Mouse (Mus musculus) heart, embryonic 15.5 days (tissue): ENCODE data around the gene Arid3c. TPM values are rescaled to one million over a fixed set of nuclear protein-coding genes. Genes with fewer than 3 reads are reported as not detected.
A peak's percentile ranks its signal among the peaks of the same experiment; 100 is the strongest.
"Not testable (repeated sequence)": the region's sequence is repeated elsewhere in the genome, so short reads cannot be mapped to it uniquely, and the experiment has no call there.

Experiments
- ATAC-seq: fragments of 200-750 bp; cut with Nextera tagmentation; replicated peaks from 2 replicates; pipeline ENCODE4 v1.8.0; 2017; ENCODE audit warnings: low read depth, moderate TSS enrichment; ENCODE audit not compliant: insufficient number of reproducible peaks, insufficient read depth, low FRiP score
- H3K27ac ChIP-seq: fragments of 300-500 bp; sonication (generic); 2 replicates; pipeline ENCODE4 v1.5.1; 2015; ENCODE audit warnings: mild to moderate bottlenecking, inconsistent platforms
- H3K27me3 ChIP-seq: fragments of 300-500 bp; sonication (generic); 2 replicates; pipeline ENCODE4 v1.6.1; 2015; ENCODE audit warnings: inconsistent platforms
- H3K36me3 ChIP-seq: fragments of 300-500 bp; sonication (generic); 2 replicates; pipeline ENCODE4 v1.6.1; 2015; ENCODE audit warnings: mild to moderate bottlenecking, inconsistent platforms
- H3K4me1 ChIP-seq: fragments of 300-500 bp; sonication (generic); replicated peaks from 2 replicates; pipeline ENCODE4 v1.6.1; 2015; ENCODE audit warnings: inconsistent platforms
- H3K4me2 ChIP-seq: fragments of 300-500 bp; sonication (generic); 2 replicates; pipeline ENCODE4 v1.6.1; 2015; ENCODE audit warnings: inconsistent platforms, mild to moderate bottlenecking, moderate library complexity
- H3K4me3 ChIP-seq: fragments of 300-500 bp; sonication (generic); 2 replicates; pipeline ENCODE4 v1.5.1; 2015; ENCODE audit warnings: mild to moderate bottlenecking, inconsistent platforms
- H3K9ac ChIP-seq: fragments of 300-500 bp; sonication (generic); 2 replicates; pipeline ENCODE4 v1.6.1; 2015; ENCODE audit warnings: mild to moderate bottlenecking, inconsistent platforms
- H3K9me3 ChIP-seq: fragments of 300-500 bp; sonication (generic); replicated peaks from 2 replicates; pipeline ENCODE4 v1.6.1; 2016; ENCODE audit warnings: inconsistent platforms
- WGBS: fragments of 180-500 bp; shearing (Covaris S2); methylation state at CpG from one replicate; pipeline ENCODE4 v1.1.7; 2015; ENCODE audit warnings: mixed read lengths; 5-methylcytosine and 5-hydroxymethylcytosine counted together
- polyA plus RNA-seq: library from polyadenylated mRNA; unstranded; fragments of >200 nt; fragmentation: Nextera tagmentation; extraction: Ambion mirVana; gene quantifications from 2 replicates; pipeline ENCODE4 v1.2.1, GENCODE M21; 2015

Gene Arid3c
- polyA plus RNA-seq, 1 experiment from 2014 or later, result not detected

DNA sequence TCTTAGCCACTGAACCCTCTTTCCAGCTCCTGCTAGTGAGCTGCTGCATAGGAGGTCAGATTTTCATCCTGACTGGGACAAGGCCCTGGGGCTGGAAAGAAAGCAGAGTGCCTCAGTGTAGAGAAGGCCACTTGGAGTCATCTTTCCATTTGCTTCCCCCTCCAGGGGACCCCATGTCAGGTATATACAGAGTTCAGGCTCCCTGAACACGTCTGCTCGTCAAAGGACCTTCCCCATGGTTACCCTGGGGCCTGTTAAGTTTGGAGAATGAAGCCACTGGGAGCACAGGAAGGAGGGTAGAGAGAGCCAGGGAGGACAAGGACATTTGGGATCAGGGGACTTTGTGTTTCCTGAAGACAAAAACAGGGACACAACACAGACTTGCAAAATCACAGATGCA, 28.7 kb downstream of the Arid3c start:
- not testable (repeated sequence) for H3K9ac ChIP-seq, H3K4me3 ChIP-seq, H3K9me3 ChIP-seq, H3K4me2 ChIP-seq, H3K27ac ChIP-seq, H3K36me3 ChIP-seq, ATAC-seq
- Histone ChIP-seq H3K27me3 (peaks cover 26% of the 10 kb centered on the region), H3K4me1 (peaks cover 13% of the 10 kb centered on the region)
- WGBS, result 62% methylated on average over 2 of the region's 2 CpGs

DNA sequence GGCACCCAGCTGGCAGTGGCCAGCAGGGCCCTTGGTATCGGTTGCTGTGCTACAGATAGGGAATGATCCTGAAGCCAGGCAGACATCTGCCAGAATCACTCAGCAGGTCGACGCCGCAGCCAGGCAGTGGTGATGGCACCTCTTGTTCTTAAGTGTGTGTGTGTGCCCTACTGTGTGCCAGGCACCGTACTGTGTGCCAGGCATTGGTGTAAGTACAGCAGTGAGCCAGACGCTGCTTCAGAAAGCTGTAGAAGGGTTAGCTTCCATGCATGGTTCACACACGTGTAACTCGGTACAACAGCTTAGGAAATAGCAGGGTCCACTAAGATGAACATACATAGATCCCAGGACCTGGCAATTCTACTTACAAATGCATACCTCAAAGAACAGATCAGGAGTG, 30.7 kb downstream of the Arid3c start:
- H3K9me3 ChIP-seq, H3K36me3 ChIP-seq, H3K27ac ChIP-seq, H3K9ac ChIP-seq, ATAC-seq, H3K4me2 ChIP-seq, H3K4me3 ChIP-seq, H3K4me1 ChIP-seq: not testable (repeated sequence)
- 78% methylated on average over 5 of the region's 8 CpGs for WGBS
- H3K27me3 ChIP-seq, result peaks cover 15% of the 10 kb centered on the region

DNA sequence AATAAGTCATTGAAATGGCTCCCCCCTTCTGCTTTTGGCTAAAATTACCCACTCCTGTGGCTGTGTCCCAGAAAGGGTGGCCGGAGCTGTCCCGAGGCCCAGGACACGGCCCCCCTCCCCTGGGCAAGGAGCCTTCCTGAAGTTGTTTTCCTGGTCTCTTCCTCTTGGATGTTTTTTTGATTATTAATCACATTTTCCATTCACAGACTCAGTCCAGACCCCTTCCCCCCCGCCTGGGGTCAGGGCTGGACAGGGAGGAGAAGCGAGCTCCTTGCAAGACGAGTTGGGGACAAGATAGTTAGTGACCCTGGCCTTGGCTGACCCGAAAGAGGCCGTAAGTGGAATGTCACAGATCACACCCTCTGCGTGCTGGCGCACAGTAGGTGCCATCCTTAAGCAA, 31.2 kb downstream of the Arid3c start, which contains the start of gene Il11ra1:
Gene Il11ra1, plus strand, starts transcription at position 207 of the 400 bp plus-strand sequence.
- not testable (repeated sequence) for H3K4me3 ChIP-seq, H3K9me3 ChIP-seq, H3K36me3 ChIP-seq, ATAC-seq, H3K4me1 ChIP-seq, H3K27ac ChIP-seq, H3K9ac ChIP-seq
- WGBS, result 62% methylated on average over 10 of the region's 10 CpGs
- Histone ChIP-seq H3K27me3 (peaks cover 10% of the 10 kb centered on the region), H3K4me2 (peak within 1 kb of the TSS; percentile 29)

DNA sequence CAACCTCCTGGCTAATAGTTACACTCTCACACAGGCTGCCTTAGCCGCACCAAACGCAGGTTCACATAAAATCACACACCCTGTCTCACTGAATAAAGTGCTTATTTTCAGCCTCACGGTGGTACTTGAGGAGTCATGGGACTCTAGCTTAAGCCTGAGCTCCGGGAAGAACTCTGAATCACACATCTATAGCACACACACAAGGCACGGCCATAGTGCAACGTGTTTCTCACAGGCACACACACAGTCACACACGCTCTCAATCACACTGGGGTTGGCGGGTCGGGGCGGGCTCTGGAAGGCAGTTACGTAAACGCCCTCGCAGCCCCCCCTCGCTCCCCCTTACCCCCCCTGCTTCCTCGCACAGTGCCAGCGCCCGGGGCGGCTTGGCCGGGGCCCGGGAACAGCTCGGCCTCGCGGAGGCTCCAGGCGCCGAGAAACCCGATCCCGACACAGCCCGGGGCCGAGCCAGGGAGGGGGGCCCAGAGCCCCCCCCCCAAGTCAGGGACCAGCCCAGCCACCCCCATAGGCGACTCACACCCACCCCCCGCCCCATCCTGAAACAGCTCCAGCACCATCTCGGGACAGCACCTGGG, 32.4 kb downstream of the Arid3c start:
- H3K4me1 ChIP-seq, result not testable (repeated sequence)
- peak overlapping the region; percentile 29 for H3K4me2 ChIP-seq
- WGBS, result 5% methylated on average over 17 of the region's 32 CpGs

DNA sequence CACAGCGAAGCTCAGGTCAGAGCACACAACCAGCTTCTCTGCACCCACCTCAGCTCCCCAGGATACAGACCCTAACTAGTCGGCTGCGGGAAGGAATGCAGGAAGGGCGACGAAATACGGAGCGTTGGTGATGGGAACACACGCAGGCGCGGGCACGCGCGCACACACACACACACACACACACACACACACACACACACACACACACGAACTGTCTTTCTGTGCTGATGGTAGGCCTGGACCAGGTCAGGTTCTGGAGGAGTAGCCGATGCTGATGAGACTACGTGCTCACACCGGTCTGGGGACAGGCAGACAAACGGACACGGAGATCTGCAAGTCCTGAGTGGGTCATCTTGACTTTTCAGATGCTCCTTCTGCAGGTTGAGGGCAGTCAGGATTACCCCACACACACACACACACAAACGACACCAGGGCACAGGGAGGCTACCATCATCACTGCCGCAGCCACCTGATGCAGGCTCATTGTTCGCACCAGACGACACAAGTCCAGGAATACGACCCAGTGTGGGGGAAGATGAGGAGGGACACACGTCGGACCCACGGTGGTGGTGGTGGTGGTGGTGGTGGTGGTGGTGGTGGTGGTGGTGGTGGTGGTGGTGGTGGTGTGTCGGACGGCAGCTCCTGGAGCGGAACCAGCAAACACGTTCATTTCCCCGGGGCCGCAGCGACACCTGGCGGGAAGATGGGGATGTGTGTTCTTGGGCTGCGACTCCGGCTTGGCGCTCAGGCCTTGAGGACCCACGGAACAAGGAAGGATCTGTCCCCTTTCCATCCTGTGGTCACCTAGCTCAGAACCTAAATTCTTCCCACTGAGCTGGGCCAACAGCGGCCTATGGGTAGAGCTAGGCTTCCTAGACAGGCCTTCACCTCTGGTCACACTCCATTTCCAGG, 33.8 kb downstream of the Arid3c start, which contains the start of gene Cntfr:
Gene Cntfr, minus strand, starts transcription at position 160 of the 912 bp plus-strand sequence.
- 8% methylated on average over 34 of the region's 40 CpGs for WGBS
- H3K27me3 ChIP-seq, H3K27ac ChIP-seq, H3K36me3 ChIP-seq, H3K4me1 ChIP-seq, ATAC-seq, H3K9ac ChIP-seq, H3K9me3 ChIP-seq: not testable (repeated sequence)
- Histone ChIP-seq H3K4me3 (peak within 1 kb of the TSS; percentile 21; the same call in 1 of the 2 replicates), H3K4me2 (peak within 1 kb of the TSS; percentile 52)

More for the DNA sequence above, 32.4 kb downstream of the Arid3c start:
- H3K9me3 ChIP-seq, H3K27me3 ChIP-seq, H3K4me3 ChIP-seq, H3K36me3 ChIP-seq, H3K27ac ChIP-seq, H3K9ac ChIP-seq, ATAC-seq: not testable (repeated sequence)

DNA sequence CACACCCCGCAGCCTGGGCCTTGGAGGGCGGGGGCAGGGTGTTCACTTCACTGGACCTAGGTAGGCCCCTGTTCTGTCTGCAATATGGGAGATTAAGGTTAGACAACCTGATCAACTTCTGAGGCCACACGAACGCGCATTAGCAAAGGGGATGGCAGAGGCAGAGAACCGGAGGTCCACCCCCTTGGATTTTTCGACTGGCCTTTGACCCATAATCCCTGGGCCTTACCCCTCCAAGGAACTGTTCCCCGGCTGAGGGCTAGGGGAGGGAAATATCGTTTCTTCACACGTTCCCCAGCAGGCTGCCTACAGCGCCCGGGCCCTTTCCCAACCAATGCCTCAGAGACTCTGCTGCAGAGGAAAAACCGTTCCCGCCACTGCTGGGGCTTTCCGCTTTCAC, 34.5 kb downstream of the Arid3c start:
- not testable (repeated sequence) for H3K4me3 ChIP-seq, H3K36me3 ChIP-seq, H3K27me3 ChIP-seq, H3K9ac ChIP-seq, H3K4me1 ChIP-seq, H3K9me3 ChIP-seq, ATAC-seq, H3K27ac ChIP-seq
- H3K4me2 ChIP-seq, result peak overlapping the region; percentile 44; the same call in 1 of the 2 replicates
- 11% methylated on average over 12 of the region's 15 CpGs for WGBS

DNA sequence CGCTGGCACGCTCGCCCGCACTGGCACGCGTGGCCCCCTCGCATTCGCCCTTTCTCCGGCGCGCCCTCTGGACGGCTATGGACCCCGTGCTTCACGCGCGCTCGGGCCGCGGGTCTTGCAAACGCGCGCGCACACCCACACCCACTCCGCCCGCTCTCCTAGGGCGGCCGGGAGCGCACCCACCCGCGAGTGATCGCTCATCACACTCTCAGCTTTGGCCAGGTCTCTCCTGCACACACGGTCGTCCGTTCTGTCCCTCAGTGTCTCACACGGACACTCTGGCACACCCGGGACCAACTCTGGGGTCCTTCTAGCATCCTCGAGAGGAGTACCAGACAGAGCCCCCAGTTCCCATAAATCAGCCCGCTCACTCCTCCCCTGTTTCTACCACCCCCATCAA, 35.1 kb downstream of the Arid3c start:
- not testable (repeated sequence) for H3K27me3 ChIP-seq, H3K4me1 ChIP-seq, H3K36me3 ChIP-seq, H3K9me3 ChIP-seq, H3K27ac ChIP-seq, ATAC-seq, H3K9ac ChIP-seq
- 4% methylated on average over 12 of the region's 38 CpGs for WGBS
- Histone ChIP-seq H3K4me3 (0 out of 2 replicates have a peak overlapping the region, but pooled peaks have one; percentile 18), H3K4me2 (peak overlapping the region; percentile 52)

DNA sequence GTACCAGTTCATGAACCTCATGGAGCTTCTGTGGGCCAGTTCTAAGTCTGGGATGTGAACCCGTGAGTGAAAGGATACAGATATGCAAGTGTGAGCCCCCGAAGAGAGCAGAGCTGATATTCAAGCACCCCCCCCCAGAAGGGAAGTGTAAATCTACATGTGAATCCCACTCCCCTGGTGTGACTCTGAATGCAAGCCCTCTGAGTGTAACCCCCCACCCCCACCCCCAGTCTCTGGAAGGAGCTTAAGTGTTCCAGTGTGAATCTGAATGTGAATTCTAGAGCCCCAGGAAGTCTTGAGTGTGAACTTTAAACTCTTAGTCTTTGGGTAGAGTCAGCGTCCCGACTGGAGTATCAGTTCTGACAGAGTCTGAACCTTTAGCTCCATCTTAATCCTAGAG, 37.4 kb downstream of the Arid3c start:
- H3K36me3 ChIP-seq, H3K9me3 ChIP-seq, H3K27ac ChIP-seq, H3K4me1 ChIP-seq, ATAC-seq, H3K4me2 ChIP-seq, H3K27me3 ChIP-seq, H3K4me3 ChIP-seq, H3K9ac ChIP-seq: not testable (repeated sequence)
- 17% methylated on average over 4 of the region's 4 CpGs for WGBS

DNA sequence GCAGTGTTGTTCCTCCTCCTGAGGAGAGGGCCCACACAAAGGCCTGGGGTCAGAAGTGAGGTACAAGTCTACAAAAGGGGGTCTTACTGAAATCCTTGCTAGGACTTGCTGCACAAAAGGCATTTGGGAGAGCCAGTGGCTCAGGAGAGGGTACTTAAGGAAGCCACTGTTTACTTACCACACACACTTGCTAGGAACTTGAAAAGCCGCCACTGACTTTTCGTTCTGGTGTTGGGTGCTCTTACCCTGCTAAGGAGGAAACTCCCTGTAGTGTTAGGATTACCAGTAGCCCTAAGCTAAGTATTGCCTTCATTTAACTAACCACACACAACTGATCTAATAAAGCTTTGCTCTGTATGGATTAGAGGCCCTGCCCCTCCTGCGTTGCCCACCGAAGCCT, 40.9 kb downstream of the Arid3c start:
- no CpG with 5 or more reads among the region's 4 CpGs for WGBS
- not testable (repeated sequence) for H3K9me3 ChIP-seq, H3K27ac ChIP-seq, H3K36me3 ChIP-seq, ATAC-seq, H3K27me3 ChIP-seq, H3K4me1 ChIP-seq, H3K9ac ChIP-seq, H3K4me2 ChIP-seq, H3K4me3 ChIP-seq

DNA sequence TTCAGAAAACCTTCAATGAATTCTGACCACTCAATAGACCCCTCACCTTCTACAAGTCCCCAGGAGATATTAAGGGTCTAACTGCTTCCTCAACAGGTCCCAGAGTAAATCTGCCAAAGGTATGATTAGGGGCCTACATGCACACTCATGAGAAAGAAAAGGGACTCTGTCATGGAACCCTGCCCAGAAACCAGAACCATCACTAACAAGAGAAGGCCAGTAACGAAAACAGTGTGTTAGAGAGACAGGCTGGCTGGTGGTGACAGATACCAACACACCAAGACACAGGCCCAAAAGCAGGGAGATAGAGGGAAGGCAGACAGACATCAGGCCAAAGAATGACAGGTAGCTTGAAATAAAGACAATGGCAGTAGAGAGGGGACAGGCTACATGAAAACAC, 42.4 kb downstream of the Arid3c start:
- ATAC-seq, H3K27ac ChIP-seq, H3K4me3 ChIP-seq, H3K36me3 ChIP-seq, H3K27me3 ChIP-seq, H3K9ac ChIP-seq, H3K4me2 ChIP-seq, H3K4me1 ChIP-seq, H3K9me3 ChIP-seq: not testable (repeated sequence)
- 49% methylated on average over 1 of the region's 1 CpGs for WGBS

DNA sequence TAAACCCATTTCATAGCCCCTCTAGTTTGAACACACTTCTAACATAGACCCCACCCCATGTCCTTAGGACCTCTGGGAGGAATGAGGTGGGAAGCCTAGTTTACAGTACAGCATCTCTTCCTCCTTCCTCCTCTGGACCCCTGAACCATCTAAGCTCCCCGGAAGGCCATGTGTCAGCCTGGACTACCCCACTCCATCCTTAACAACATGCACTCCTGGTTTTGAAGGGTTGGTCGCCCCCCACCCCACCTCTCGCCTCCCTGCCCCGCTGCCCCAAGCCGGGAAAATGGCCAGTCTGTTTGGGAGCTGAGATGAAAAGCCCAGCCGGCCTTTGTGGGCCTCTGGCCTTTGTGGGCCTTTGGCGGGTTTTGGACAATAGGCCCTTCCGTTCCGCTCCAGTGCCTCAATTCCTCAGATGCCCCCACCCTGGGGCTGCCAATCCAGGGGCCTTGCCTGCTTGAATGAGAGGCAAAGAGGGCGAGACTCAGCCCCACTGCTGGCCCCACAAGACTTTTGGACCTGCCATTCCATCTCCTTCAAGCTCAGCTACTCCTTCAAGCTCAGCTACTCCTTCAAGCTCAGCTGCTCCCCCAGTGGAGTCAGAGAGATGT, 45.0 kb downstream of the Arid3c start:
- ATAC-seq, H3K4me3 ChIP-seq, H3K9me3 ChIP-seq, H3K4me2 ChIP-seq, H3K27ac ChIP-seq, H3K4me1 ChIP-seq, H3K36me3 ChIP-seq, H3K9ac ChIP-seq, H3K27me3 ChIP-seq: not testable (repeated sequence)
- 67% methylated on average over 10 of the region's 10 CpGs for WGBS
